In the genomic region with DNA sequence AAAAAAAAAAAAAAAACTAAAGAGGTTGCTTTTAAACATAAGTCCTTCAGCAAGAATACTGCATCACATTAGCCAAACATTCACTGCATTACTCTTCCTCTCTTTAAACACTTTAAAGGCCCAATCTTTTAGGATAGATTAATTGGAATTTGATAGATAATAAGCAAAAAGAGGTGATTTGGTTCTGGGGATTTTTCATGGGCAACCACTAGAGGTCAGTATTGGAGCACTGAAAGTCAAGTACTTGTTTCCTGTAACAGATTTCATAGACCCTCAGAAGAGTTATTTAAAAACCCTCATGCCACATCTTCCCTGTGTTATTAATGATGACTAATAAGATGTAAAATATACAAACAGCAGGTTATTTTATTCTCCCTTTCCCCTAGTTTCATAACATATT, we compare ENCODE assay signal across 10 mouse cellular contexts.
DNase-seq lines count a peak whose midpoint lies in the region; ATAC-seq and TF ChIP-seq lines count a peak whose summit lies in the region.
"Had no signal": no experiment of that assay in that cellular context is flagged by ENCODE, and none has a peak within 500 bp of the region (broad histone marks: within the 10 kb centered on the region; RNA-seq: fewer than 3 reads in every experiment).

No protein-coding gene starts in this region.

- no peak overlapping the region for H3K9ac ChIP-seq in intestine, postnatal 0 days (ENCODE audit: low read depth, low read length)
- no peak overlapping the region for H3K9ac ChIP-seq in intestine, embryonic 16.5 days (ENCODE audit: low read depth, low read length)
- no peak overlapping the region for H3K9ac ChIP-seq in liver, embryonic 13.5 days
- H3K9ac ChIP-seq: embryonic facial prominence, embryonic 13.5 days; neural tube, embryonic 13.5 days had no signal

- peak; percentile 80 for TF ChIP-seq CTCF in intestine, postnatal 0 days (IDR thresholded peaks at IDR 0.05; ENCODE audit: low read depth)

- no peaks in the 10 kb centered on the region for H3K36me3 ChIP-seq in intestine, postnatal 0 days (ENCODE audit: control insufficient read depth, insufficient read depth)
- H3K36me3 ChIP-seq in intestine, embryonic 16.5 days (ENCODE audit: control insufficient read depth, insufficient read depth, low read length), result no peaks in the 10 kb centered on the region
- no peaks in the 10 kb centered on the region for H3K36me3 ChIP-seq in liver, embryonic 13.5 days
- H3K36me3 ChIP-seq: embryonic facial prominence, embryonic 13.5 days; neural tube, embryonic 13.5 days had no signal

- no peaks in the 10 kb centered on the region for H3K4me1 ChIP-seq in intestine, postnatal 0 days (replicated peaks; ENCODE audit: control insufficient read depth, insufficient read depth, low read length)
- H3K4me1 ChIP-seq in intestine, embryonic 16.5 days (ENCODE audit: control insufficient read depth, insufficient read depth, low read length), result no peaks in the 10 kb centered on the region
- H3K4me1 ChIP-seq in liver, embryonic 13.5 days (replicated peaks), result peaks cover 6% of the 10 kb centered on the region
- H3K4me1 ChIP-seq: embryonic facial prominence, embryonic 13.5 days; neural tube, embryonic 13.5 days had no signal

- DNase-seq in 3134 (ENCODE audit: extremely low read depth, insufficient read length, low spot score), result peak; percentile 15
- DNase-seq in CD4-positive, CD25-positive, alpha-beta regulatory T cell, adult 2 months (ENCODE audit: low read depth, low spot score), result peak; percentile 75
- DNase-seq in cerebellum, adult 8-10 months, result peak; percentile 40
- peak; percentile 21 for DNase-seq in liver, embryonic 13.5 days
- peak; percentile 33 for DNase-seq in thymus, postnatal 14 days
- DNase-seq in ovary, postnatal 36 days (ENCODE audit: low spot score), result no peak

- ATAC-seq in intestine, postnatal 0 days, result no peak
- no peak for ATAC-seq in intestine, embryonic 16.5 days
- no peak for ATAC-seq in liver, embryonic 13.5 days (ENCODE audit: low read depth)

- no peak overlapping the region for H3K4me3 ChIP-seq in intestine, postnatal 0 days (ENCODE audit: low read depth, low read length)
- H3K4me3 ChIP-seq in intestine, embryonic 16.5 days (ENCODE audit: low read length), result no peak overlapping the region
- no peak overlapping the region for H3K4me3 ChIP-seq in liver, embryonic 13.5 days (replicated peaks)
- H3K4me3 ChIP-seq: embryonic facial prominence, embryonic 13.5 days; neural tube, embryonic 13.5 days had no signal

- no peak overlapping the region for H3K27ac ChIP-seq in intestine, postnatal 0 days (ENCODE audit: low read depth, low read length)
- H3K27ac ChIP-seq in intestine, embryonic 16.5 days (ENCODE audit: low read length), result no peak overlapping the region
- H3K27ac ChIP-seq in liver, embryonic 13.5 days, result no peak overlapping the region
- H3K27ac ChIP-seq: embryonic facial prominence, embryonic 13.5 days; neural tube, embryonic 13.5 days had no signal

- no peaks in the 10 kb centered on the region for H3K9me3 ChIP-seq in intestine, postnatal 0 days (ENCODE audit: control insufficient read depth)
- no peaks in the 10 kb centered on the region for H3K9me3 ChIP-seq in intestine, embryonic 16.5 days (ENCODE audit: control insufficient read depth, low read length)
- H3K9me3 ChIP-seq in liver, embryonic 13.5 days (replicated peaks), result no peaks in the 10 kb centered on the region
- H3K9me3 ChIP-seq: embryonic facial prominence, embryonic 13.5 days; neural tube, embryonic 13.5 days had no signal

- H3K27me3 ChIP-seq in intestine, postnatal 0 days (replicated peaks; ENCODE audit: control insufficient read depth, insufficient read depth, low read length), result no peaks in the 10 kb centered on the region
- H3K27me3 ChIP-seq in intestine, embryonic 16.5 days (replicated peaks; ENCODE audit: control insufficient read depth, insufficient read depth, low read length), result no peaks in the 10 kb centered on the region
- H3K27me3 ChIP-seq in liver, embryonic 13.5 days, result no peaks in the 10 kb centered on the region
- H3K27me3 ChIP-seq: embryonic facial prominence, embryonic 13.5 days; neural tube, embryonic 13.5 days had no signal

- no peak overlapping the region for H3K4me2 ChIP-seq in intestine, postnatal 0 days (replicated peaks; ENCODE audit: low read depth)
- no peak overlapping the region for H3K4me2 ChIP-seq in intestine, embryonic 16.5 days (ENCODE audit: low read depth, low read length)
- H3K4me2 ChIP-seq in liver, embryonic 13.5 days, result no peak overlapping the region
- H3K4me2 ChIP-seq: embryonic facial prominence, embryonic 13.5 days; neural tube, embryonic 13.5 days had no signal
